Mouse (Mus musculus) forebrain, embryonic 14.5 days (tissue): ENCODE results near the gene Zfp456. TPM values are rescaled to one million over a fixed set of nuclear protein-coding genes. Genes with fewer than 3 reads are reported as not detected.
"Not testable (repeated sequence)": the region's sequence is repeated elsewhere in the genome, so short reads cannot be mapped to it uniquely, and the experiment has no call there.

Experiments
- ATAC-seq: fragments of 200-750 bp; cut with Nextera tagmentation; 2 replicates; pipeline ENCODE4 v1.8.0; 2017; ENCODE audit warnings: mild to moderate bottlenecking, moderate library complexity
- DNase-seq: peaks from one replicate; pipeline ENCODE4 v3.0.0-alpha.2; 2015; ENCODE audit warnings: low spot score
- H3K27ac ChIP-seq: fragments of 300-500 bp; sonication (generic); 2 replicates; pipeline ENCODE4 v1.5.1; 2014; ENCODE audit warnings: low read depth, mild to moderate bottlenecking, control low read depth, low read length, moderate library complexity
- H3K27me3 ChIP-seq: fragments of 300-500 bp; sonication (generic); replicated peaks from 2 replicates; pipeline ENCODE4 v1.6.1; 2014; ENCODE audit warnings: low read length, control low read depth, mixed read lengths; ENCODE audit not compliant: control insufficient read depth, insufficient read depth
- H3K36me3 ChIP-seq: fragments of 300-500 bp; sonication (generic); 2 replicates; pipeline ENCODE4 v1.6.1; 2014; ENCODE audit warnings: low read length, control low read depth; ENCODE audit not compliant: control insufficient read depth, insufficient read depth
- H3K4me1 ChIP-seq: fragments of 300-500 bp; sonication (generic); 2 replicates; pipeline ENCODE4 v1.6.1; 2014; ENCODE audit warnings: antibody characterized with exemption, low read length, control low read depth; ENCODE audit not compliant: control insufficient read depth, insufficient read depth
- H3K4me2 ChIP-seq: fragments of 300-500 bp; sonication (generic); 2 replicates; pipeline ENCODE4 v1.6.1; 2014; ENCODE audit warnings: mild to moderate bottlenecking, control low read depth, low read length
- H3K4me3 ChIP-seq: fragments of 300-500 bp; sonication (generic); 2 replicates; pipeline ENCODE4 v1.5.1; 2014; ENCODE audit warnings: low read depth, low read length, control low read depth
- H3K9ac ChIP-seq: fragments of 300-500 bp; sonication (generic); 2 replicates; pipeline ENCODE4 v1.6.1; 2014; ENCODE audit warnings: mild to moderate bottlenecking, low read length, control low read depth, moderate library complexity
- H3K9me3 ChIP-seq: fragments of 300-500 bp; sonication (generic); replicated peaks from 2 replicates; pipeline ENCODE4 v1.6.1; 2016; ENCODE audit warnings: low read length, control low read depth, mixed read lengths; ENCODE audit not compliant: control insufficient read depth
- WGBS: fragments of 180-500 bp; shearing (Covaris S2); extraction: QIAGEN DNeasy Blood & Tissue Kit; methylation state at CpG from one replicate; pipeline ENCODE4 v1.1.7; 2014; 5-methylcytosine and 5-hydroxymethylcytosine counted together
- polyA plus RNA-seq: library from polyadenylated mRNA; unstranded; fragments of >200 nt; fragmentation: Nextera tagmentation; extraction: Ambion mirVana; gene quantifications from 2 replicates; pipeline ENCODE4 v1.2.1, GENCODE M21; 2014

Gene Zfp456
- polyA plus RNA-seq, result 0.61 and 1.1 TPM in 2 replicates

DNA sequence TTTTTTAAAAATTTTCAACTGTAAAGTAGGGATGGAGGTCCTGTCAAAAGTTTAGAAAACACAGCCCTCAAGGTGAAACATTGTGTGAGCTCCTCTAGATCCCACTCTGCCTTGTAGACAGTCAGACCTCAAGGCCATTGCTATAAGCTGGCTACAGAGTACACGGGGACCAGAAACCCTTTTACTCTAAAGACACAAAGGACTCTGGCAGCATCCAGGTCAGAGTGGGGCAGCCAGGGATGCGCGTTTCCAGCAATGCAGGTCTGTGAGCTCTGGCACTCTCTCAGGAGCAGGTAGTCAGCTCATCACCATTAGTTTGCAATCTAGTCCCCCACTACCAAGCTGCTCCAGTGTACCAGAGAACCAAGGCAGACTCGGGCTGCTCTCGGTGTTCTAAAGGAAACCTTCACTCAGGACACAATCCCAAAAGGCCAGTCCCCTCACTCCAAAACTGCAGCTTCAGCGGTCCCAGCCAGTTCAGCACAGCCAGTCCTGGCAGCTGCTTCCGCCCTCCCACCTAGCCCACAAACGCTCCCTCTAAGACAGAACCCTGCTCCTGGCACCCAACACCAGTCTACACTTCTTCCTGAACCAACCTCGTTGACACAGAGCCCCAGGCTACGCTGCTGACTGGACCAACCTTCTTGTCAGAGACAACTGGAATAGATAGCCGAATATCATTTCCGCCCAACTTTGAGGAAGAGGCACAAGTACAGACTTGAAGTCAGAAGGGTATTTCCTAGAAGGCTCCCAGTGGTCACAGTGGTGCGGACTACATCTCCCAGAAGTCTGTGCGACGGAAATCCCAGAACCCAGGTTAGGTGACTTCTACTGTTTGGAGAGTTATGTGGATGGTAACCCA is at the start of gene Zfp456, which contains the start of gene Gm28041:
Zfp456 (minus strand) TSS at position 761 of the 862 bp plus-strand sequence.
Gm28041 (minus strand) TSS at position 684 of the 862 bp plus-strand sequence.
- peak; percentile 94 for ATAC-seq
- peak; percentile 67 for DNase-seq
- peak within 1 kb of the TSS; percentile 13; the same call in 1 of the 2 replicates for H3K9ac ChIP-seq
- not testable (repeated sequence) for H3K27me3 ChIP-seq, H3K27ac ChIP-seq, H3K9me3 ChIP-seq, H3K4me1 ChIP-seq, H3K36me3 ChIP-seq
- 21% methylated on average over 13 of the region's 15 CpGs for whole genome bisulfite sequencing
- H3K4me3 ChIP-seq, result peak within 1 kb of the TSS; percentile 27
- peak within 1 kb of the TSS; percentile 49 for H3K4me2 ChIP-seq

DNA sequence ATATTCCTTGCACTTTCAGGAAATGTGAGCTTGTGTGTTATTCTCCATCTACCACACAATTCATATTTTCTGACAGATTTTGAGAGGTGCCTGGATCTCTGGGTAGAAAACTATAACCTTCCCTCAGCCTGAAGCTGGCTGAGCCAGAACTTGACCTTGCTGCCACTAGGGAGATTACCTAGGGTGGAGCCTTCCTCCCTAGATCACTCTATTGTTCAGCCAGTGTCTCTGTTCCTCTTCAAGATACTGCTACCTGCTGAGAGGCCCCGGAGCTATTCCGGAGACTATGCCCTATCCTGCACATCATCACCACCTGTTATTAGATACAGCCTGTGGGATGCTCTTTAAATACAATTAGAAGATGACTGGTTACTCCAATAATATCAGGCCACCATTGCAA is 46.9 kb upstream of the Zfp456 start:
- not testable (repeated sequence) for DNase-seq, H3K4me2 ChIP-seq, H3K36me3 ChIP-seq, H3K4me1 ChIP-seq, H3K4me3 ChIP-seq, H3K9ac ChIP-seq, H3K9me3 ChIP-seq, H3K27me3 ChIP-seq, H3K27ac ChIP-seq, ATAC-seq
- WGBS, result 76% methylated on average over 2 of the region's 2 CpGs

DNA sequence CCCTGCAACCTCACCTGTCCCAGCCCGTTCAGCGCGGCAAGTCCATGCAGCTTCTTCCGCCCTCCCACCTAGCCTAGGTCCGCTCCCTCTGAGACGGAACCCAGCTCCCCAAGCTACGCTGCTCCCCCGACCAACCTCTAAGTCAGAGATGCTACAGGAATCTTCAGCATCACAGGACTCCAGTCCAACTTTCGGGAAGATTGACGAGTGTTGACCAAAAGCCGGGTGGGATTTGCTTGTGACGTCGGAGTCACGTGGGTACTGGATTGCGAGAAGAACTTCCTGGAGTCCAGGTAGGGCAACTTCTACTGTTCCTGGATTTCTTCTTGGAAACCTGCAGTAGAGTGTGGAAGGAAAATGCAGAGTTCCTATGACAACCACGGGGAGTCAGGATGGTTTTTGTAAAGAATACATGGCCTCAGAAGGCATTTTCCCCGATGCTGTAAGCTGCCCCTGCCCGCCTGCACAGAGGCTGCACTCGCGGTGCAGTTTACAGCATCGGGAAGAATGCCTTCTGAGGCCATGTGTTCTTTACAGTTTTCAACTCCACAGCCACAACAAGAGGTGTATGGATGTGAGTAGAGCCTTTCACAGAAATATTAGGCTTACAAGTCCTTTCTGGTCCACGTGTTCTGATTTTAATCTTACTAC is 45.7 kb upstream of the Zfp456 start, which contains the start of gene Zfp459:
Zfp459 (minus strand) TSS at position 212 of the 651 bp plus-strand sequence.
- Histone ChIP-seq H3K27me3 (no peaks in the 10 kb centered on the region), H3K27ac (no peak within 1 kb of the TSS), H3K36me3 (no peaks in the 10 kb centered on the region), H3K9ac (peak within 1 kb of the TSS; percentile 53), H3K9me3 (no peaks in the 10 kb centered on the region), H3K4me2 (peak within 1 kb of the TSS; percentile 66), H3K4me1 (no peaks in the 10 kb centered on the region), H3K4me3 (peak within 1 kb of the TSS; percentile 41)
- DNase-seq, result peak; percentile 64
- WGBS, result 2% methylated on average over 22 of the region's 22 CpGs
- ATAC-seq, result peak; percentile 87

DNA sequence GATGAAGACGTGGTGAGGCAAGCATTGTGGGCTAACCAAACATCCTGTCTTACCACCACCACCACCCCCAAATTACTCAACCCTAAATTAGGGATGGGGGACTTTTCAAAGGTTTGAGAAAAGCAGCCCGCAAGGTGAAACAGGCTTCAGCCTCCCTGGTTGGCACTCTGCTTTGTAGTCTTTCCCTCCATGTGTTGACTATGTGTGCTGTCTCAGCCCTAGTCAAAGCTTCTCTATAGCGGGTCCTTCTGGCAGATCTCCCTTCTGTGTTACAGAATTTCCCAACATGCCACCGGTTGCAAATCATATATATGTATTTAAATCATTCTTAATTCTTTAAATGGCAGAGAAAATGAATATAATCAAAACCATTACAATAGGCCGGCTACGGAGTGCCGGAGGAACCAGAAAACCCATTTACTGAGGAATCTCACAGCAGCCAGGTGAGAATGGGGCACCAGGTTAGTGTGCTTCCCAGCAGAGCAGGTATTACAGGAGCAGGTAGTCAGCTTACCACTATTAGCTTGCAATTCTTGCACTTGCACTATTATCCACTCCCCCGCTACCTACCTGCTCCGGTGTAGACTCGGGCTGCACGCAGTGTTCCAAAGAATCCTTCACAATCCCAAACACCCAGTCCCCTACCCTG is 45.1 kb upstream of the Zfp456 start:
- H3K27ac ChIP-seq, result no peak overlapping the region
- ATAC-seq (peak; percentile 10; the same call in 1 of the 2 replicates), DNase-seq (no peak)
- H3K4me3 ChIP-seq, result peak overlapping the region; percentile 41
- H3K36me3 ChIP-seq, result no peaks in the 10 kb centered on the region
- 33% methylated on average over 11 of the region's 11 CpGs for WGBS
- H3K27me3 ChIP-seq, result no peaks in the 10 kb centered on the region
- peak overlapping the region; percentile 66 for H3K4me2 ChIP-seq
- H3K9me3 ChIP-seq, result no peaks in the 10 kb centered on the region
- H3K9ac ChIP-seq, result peak overlapping the region; percentile 53
- H3K4me1 ChIP-seq, result no peaks in the 10 kb centered on the region

DNA sequence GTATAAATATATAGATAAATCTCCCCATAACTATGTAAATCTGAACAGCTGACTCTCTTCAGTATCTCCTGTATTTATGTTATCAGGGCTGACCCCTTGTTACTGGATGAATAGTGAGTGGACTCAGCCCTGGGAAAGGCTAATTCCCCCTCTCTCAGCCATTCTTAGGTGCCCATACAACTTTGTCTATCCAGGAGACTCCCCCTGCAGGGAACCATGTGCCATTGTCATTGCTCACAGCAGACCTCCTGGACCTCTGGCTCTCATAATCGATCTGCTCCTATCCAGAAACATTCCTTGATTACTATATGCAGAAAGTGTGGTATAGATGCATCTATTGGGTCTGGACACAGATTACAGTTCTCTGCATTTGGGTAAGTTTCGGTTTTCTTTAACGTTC is 41.2 kb upstream of the Zfp456 start:
- Histone ChIP-seq H3K9ac (no peak overlapping the region), H3K4me2 (no peak overlapping the region), H3K27ac (no peak overlapping the region), H3K9me3 (no peaks in the 10 kb centered on the region), H3K36me3 (no peaks in the 10 kb centered on the region), H3K4me1 (no peaks in the 10 kb centered on the region), H3K4me3 (no peak overlapping the region), H3K27me3 (no peaks in the 10 kb centered on the region)
- ATAC-seq, result no peak
- 86% methylated on average over 3 of the region's 3 CpGs for WGBS
- no peak for DNase-seq

DNA sequence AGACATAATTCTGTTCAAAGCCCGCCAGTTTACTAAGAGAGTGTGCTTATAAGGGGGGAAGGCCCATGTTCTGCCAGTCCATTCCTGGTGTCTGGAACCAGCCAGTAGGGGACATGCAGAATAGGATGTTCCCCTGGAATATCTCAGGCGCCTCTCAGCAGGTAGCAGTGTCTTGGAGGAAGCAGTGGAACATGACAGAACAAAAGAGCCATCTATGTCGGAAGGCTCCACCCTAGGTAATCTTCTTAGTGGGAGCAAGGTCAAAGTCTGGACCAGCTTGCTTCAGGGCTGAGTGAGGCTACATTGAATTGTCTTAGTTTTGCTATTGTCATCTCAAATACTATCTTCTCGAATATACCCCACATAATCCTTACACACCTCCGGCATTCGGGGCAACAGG is 40.1 kb upstream of the Zfp456 start:
- Histone ChIP-seq H3K4me2 (no peak overlapping the region), H3K9me3 (no peaks in the 10 kb centered on the region), H3K36me3 (no peaks in the 10 kb centered on the region), H3K27me3 (no peaks in the 10 kb centered on the region), H3K4me3 (no peak overlapping the region), H3K9ac (no peak overlapping the region), H3K4me1 (no peaks in the 10 kb centered on the region), H3K27ac (no peak overlapping the region)
- no peak for DNase-seq
- ATAC-seq, result no peak
- 90% methylated on average over 6 of the region's 6 CpGs for WGBS

DNA sequence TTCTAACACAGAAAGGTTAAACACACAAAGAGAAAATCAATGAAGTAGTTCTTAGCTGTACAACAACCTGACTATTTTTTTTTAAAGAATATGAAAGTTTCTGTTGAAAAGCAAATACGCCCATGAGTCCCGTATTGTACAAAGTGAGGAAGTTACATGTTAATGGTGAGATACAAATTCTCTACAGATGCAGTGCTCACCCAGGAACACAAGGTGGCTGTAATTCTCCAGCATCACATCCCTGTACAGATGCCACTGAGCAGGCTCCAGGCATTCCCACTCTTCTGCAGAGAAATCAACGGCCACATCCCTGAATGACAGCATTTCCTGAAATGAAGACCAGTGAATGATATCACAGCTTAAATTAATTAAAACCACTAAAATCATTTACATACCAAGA is 38.0 kb upstream of the Zfp456 start:
- not testable (repeated sequence) for DNase-seq, H3K9ac ChIP-seq, H3K4me1 ChIP-seq, H3K9me3 ChIP-seq, ATAC-seq, H3K27me3 ChIP-seq, H3K4me2 ChIP-seq, H3K36me3 ChIP-seq, H3K4me3 ChIP-seq, H3K27ac ChIP-seq
- whole genome bisulfite sequencing, result 76% methylated on average over 3 of the region's 3 CpGs

DNA sequence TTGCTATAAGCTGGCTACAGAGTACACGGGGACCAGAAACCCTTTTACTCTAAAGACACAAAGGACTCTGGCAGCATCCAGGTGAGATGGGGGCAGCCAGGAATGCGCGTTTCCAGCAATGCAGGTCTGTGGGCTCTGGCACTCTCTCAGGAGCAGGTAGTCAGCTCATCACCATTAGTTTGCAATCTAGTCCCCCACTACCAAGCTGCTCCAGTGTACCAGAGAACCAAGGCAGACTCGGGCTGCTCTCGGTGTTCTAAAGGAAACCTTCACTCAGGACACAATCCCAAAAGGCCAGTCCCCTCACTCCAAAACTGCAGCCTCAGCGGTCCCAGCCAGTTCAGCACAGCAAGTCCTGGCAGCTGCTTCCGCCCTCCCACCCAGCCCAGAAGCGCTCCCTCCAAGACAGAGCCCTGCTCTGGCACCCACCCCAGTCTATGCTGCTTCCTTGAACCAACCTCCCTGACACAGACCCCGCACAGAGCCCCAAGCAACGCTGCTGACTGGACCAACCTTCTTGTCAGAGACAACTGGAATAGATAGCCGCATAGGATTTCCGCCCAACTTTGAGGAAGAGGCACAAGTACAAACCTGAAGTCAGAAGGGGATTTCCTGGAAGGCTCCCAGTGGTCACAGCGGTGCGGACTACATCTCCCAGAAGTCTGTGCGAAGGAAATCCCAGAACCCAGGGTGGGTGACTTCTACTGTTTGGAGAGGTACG is 23.7 kb upstream of the Zfp456 start, which contains the start of gene Zfp429:
Zfp429 (minus strand) TSS at position 637 of the 721 bp plus-strand sequence.
- H3K27ac ChIP-seq, H3K27me3 ChIP-seq, H3K4me1 ChIP-seq, H3K36me3 ChIP-seq, H3K9me3 ChIP-seq: not testable (repeated sequence)
- Histone ChIP-seq H3K4me2 (peak within 1 kb of the TSS; percentile 61), H3K4me3 (peak within 1 kb of the TSS; percentile 47), H3K9ac (peak within 1 kb of the TSS; percentile 62)
- ATAC-seq, result peak; percentile 97
- peak; percentile 82 for DNase-seq
- WGBS, result 3% methylated on average over 14 of the region's 16 CpGs
